Mouse (Mus musculus) thymus, postnatal 0 days (tissue): ENCODE data around the gene Gm19345. TPM values are rescaled to one million over a fixed set of nuclear protein-coding genes. Genes with fewer than 3 reads are reported as not detected.
A peak's percentile ranks its signal among the peaks of the same experiment; 100 is the strongest.

Experiments
- DNase-seq: peaks from one replicate; pipeline ENCODE4 v3.0.0-alpha.2; 2015; ENCODE audit warnings: low spot score
- polyA plus RNA-seq: library from polyadenylated mRNA; unstranded; fragments of >200 nt; fragmentation: Nextera tagmentation; extraction: Ambion mirVana; gene quantifications from 2 replicates; pipeline ENCODE4 v1.2.1, GENCODE M21; 2015

Gm19345 gene
- polyA plus RNA-seq: not detected in 2 replicates

- DNase-seq: peak; percentile 65
Observed at GRCm38 (mm10) chr7:19851858-19852570, at the start of gene Gm19345. Gene Gm19345, plus strand, starts transcription at chr7:19852003.

DNA sequence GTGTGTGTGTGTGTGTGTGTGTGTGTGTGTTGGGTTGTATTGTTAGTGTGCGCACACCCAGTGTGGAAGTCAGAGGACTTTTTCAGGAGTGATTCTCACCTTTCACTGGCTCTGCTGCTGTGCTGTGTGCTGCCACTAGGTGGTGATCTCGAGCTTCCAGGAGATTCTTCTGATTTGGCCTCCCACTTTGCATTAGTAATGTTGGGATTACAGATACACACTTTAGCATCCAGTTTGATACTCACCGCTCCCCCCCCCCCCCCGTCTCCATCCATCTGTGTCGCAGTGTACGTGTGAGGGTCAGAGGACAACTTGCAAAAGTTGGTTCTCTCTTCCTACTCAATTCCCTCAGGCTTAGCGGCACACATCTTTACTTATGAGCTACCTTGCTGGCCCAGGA, 48.8 kb upstream of the Gm19345 start:
- DNase-seq: peak; percentile 71

DNA sequence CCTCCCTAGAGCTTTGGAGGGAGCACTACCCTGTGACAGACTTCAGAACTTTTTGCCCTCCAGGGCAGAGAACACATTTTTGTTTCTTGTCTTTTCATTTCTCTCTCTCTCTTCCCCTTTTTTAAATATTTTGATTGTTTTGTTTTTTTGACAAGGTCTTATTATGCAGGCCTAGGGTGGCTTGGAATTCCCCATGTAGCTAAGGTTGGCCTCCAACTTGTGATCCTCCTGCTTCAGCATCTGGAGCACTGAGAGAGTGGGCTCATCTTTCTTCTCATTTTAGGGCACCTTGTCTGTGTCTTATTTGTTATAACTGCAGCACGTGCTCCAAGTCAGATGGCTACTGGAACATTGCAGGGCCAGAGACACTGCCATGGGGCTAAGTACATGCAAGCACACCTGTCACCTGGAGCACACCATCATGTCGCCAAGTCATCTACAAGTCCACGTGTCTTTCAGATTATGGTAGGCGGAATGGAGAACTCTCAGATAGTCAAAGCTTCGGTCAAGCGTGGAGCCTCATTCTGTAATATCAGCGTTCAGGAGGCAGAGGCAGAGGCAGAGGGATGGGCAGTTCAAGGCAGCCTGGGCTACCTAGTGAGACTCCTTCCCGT, 45.3 kb upstream of the Gm19345 start:
- no peak for DNase-seq

DNA sequence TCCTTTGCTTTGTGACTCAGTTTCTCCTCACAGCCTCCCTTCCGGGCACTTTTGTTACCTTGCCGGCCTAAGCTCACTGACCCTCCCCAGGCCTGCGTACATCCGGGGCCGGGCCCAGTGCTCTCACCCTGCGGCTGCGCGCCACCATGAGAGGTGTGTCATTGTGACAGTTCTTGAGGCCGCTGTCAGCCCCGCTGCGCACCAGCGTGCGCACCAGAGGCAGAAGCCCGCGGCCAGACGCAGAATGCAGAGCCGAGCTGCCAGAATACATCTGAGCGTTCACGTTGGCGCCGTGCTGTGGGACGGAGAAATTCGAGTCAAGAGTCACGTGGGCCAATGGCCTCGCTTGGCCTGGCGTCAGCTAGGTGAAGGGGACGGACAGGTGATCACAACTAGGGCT, 42.4 kb upstream of the Gm19345 start:
- DNase-seq: no peak

GRCm38 (mm10) chr7:19811114-19811513, 40.7 kb upstream of the Gm19345 start:
- DNase-seq: no peak

DNA sequence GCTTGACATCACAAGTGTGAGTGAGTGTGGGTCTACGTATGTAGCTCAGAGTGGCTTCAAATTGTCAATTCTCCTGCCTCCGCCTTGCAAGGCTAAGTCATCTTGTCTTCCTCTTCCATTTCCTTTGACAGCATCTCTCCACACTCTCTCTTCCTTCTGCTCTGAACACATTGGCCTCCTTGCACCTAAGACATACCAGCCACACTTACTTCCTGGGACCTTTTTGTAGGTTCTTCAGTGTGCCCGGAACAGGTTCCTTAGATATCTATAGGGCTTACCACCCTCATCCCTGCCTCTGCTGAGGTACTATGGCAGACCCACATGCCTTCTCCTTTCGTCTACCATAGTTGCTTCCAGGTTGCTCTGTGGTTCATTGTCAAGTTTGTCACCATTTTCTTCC, 38.6 kb upstream of the Gm19345 start:
- no peak for DNase-seq

- DNase-seq: no peak
Observed at GRCm38 (mm10) chr7:19813579-19814122, 38.2 kb upstream of the Gm19345 start.

DNA sequence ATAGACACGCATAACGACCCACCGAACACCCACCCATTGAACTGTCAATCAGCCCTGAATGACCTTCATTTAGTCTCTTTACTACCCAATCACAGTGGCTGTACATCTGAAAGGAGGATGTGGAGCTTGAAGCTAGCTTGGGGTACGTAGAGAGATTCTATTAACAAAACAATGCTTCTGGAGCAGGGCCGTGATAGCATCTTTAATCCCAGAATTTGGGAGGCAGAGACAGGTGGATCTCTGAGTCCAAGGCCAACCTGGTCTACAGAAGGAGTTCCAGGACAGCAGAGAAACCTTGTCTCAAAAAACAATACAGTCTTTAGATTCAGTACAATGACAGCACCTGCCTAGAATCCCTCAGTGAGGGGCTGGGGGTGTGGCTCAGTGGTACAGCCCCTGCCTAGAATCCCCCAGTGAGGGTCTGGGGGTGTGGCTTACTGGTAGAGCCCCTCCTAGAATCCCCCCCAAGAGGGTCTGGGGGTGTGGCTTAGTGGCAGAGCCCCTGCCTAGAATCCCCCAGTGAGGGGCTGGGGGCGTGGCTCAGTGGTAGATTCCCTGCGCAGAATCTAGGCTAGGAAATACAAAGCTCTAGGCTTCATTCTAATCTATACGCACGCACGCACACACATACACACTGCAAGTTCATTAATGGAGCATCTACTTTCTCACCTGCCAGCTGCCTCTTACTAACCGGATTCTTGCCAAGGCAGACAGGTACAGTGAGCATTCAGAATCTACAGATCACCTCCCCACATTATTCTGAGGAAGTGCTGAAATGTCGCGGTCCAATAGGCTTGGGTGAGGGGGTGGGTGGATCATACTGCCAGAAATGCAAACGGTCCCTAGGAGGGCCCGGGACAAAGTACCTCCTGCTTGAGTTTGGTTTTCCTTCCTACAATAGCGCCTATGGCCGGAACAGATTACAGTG, 36.2 kb upstream of the Gm19345 start:
- DNase-seq: no peak

DNA sequence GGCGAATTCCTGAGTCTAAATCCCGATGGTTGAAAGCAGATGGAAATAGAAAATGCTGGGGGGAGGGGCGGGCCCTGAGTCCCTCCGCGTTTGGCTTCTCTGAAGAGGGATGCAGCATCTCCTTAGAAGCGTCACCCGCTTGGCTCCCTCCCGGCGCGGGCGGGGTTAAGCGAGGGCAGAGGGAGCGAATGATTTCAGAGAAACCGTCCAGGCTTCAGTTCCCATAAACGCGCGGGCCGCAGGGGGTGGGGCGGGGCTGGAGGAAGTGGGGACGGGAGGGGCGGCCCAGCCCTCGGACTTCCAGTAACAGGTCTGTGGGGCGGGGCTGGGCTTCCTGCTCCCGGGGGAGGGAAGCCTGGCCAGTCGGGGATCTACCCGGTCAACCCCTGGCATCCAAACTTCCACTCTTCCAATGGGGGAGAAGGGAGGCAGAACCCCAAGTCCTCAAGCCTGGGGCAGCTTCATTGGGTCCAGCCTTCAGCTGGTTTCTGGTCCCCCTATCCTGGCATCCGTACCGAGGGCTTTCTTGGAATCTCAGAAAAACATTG, 35.5 kb upstream of the Gm19345 start:
- peak; percentile 54 for DNase-seq

GRCm38 (mm10) chr7:19817382-19818105, 34.3 kb upstream of the Gm19345 start:
- peak; percentile 83 for DNase-seq

- no peak for DNase-seq
Observed at GRCm38 (mm10) chr7:19818440-19818839, 33.4 kb upstream of the Gm19345 start.

GRCm38 (mm10) chr7:19818875-19819274, 32.9 kb upstream of the Gm19345 start:
- DNase-seq: no peak

DNA sequence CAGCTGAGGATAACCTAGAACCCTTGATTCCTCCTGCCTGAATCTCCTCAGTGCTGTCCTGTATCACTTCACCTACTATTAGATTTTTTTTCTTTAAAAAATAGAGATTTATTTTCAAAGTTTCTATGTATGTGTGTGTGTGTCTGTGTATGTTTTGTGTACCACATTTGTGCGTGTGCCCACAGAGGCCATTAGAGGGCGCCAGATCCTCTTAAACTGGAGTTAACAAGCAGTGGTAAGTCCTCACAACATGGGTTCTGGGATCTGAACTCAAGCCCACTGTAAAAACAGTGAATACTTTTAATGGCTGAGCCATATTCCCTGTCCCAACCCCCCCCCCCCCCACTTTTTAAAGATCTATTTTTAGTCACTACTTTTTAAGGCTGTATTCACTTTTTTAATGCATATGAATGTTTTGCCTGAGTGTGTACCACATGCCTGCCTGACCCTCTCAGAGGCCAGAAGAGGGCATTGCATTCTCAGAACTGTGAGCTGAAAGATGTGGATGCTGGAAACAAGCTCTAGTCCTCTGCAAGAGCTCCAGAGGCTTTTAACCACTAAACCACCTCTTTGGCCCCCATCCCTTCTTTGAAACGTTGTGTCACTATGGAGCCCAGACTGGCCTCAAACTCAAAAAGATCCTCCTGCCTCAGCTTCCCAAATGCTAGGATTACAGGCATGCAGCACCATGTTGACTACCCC, 31.3 kb upstream of the Gm19345 start:
- no peak for DNase-seq

DNA sequence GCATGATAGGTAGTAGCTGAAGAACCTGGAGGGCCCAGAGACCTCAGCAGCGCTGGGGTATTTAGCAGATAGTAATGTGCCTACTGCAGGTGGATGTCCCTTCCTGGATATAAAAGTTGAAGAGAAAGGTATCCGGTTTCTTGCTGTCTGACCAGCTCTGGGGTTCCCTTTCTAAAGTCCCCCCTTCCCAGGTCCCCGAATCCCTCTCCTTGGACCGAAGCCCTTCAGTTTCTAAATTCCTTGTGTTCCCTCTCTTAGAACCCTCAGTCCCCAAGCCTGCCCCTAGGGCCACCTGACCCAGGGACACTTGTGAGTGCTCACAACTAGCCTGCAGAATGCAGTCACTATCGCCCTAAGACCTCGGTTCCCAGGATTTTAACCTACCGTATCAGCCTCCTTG, 30.2 kb upstream of the Gm19345 start:
- DNase-seq: no peak

DNA sequence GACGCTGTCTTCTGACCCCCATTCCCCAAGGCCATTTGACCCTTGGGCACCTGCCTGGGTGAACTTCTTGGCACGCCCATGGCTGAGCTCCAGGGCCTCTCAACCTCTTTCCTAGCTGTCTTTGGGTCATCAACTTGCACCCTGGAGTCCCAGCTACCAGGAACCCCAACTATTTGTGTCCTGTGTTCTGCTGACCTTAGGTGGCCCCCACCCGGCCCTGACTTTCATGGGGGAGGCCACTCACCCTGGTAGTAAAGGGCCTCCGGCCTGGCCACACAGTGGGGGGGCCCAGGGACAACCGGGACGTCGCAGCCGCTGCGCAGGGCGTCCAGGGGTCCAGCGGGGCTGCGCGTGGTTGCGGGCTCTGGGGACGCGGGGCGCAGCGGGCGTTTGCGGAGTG, 29.6 kb upstream of the Gm19345 start:
- no peak for DNase-seq

- peak; percentile 40 for DNase-seq
Observed at GRCm38 (mm10) chr7:19822604-19823058, 29.2 kb upstream of the Gm19345 start, which contains the start of gene Bcl3. Gene Bcl3, minus strand, starts transcription at chr7:19822770.

DNA sequence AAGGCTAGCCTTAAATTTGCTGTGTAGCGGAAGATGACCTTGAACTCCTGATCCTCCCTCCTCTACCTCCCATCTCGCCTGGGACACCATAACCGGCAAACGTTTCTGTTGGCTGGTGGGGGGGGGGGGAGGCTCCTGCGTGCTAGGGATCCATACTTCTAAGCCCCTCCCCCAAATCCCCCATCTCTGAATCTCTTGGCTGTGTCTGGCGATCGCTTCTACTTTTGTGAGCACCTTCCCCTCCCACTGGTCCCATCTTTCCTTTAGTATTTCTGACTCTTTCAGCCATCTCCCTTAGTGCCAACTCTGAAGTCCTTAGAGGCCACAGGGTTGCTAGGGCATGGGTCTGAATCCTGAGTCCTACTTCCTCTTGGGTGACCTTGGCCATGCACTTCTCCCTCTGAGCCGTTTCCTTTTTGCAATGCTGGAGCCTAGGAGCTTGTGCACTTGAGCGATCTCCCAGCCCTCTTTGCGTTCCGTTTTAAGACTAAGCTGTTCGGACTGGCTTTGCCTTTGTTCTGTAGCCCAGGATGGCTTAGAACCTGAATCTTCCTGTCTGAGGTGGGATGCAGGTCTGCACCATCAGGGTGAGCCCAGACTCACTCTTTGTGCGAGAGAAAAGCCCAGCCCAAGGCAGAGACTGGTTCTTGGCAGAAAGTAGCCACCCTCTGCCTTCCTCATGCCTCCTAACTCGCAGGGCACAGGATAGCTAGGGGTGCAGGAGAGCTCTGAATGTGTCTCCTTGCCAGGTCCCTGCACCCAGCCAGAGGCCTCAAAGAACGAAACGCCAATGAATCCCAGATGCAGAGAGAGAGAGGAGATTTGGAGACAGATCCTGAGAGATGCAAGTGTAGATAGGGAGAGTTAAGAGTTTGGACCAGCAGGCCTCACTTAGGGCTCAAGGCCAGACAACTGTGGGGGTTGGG, 28.3 kb upstream of the Gm19345 start:
- no peak for DNase-seq

GRCm38 (mm10) chr7:19824182-19824973, 27.4 kb upstream of the Gm19345 start:
- peak; percentile 49 for DNase-seq
